Comparison of ENCODE assay signal across 14 mouse cellular contexts in the genomic region with DNA sequence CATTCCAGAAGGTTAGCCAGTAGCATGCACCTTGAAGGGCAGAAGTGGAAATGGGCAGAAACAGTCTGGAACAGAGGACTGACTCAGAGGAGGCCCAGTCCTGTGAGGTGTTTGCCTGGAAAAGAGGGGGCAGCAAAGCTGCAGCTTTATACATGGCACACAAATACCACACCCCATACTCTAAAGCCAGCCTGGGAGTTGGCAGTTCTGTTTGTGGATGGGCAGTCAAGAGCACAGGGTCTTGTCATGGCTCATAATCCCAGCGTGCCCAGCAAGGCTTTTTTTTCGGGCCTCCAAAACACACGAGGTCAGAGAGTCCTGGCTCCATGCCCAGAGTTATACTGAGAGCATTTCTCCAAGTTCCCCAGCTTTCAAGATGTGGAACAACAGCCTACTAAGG.
DNase-seq lines count a peak whose midpoint lies in the region; ATAC-seq lines count a peak whose summit lies in the region.
"Had no signal": no experiment of that assay in that cellular context is flagged by ENCODE, and none has a peak within 500 bp of the region (broad histone marks: within the 10 kb centered on the region; RNA-seq: fewer than 3 reads in every experiment).

No protein-coding gene starts in this region.

- ATAC-seq in heart, embryonic 15.5 days (replicated peaks; ENCODE audit: insufficient number of reproducible peaks, insufficient read depth, low FRiP score, low read depth) = no peak
- peak; percentile 29; the same call in 1 of the 2 replicates for ATAC-seq in kidney, embryonic 16.5 days (ENCODE audit: low FRiP score, low TSS enrichment)
- ATAC-seq in midbrain, embryonic 15.5 days (replicated peaks) = no peak

- whole genome bisulfite sequencing in heart, embryonic 15.5 days = 14% methylated on average over 3 of the region's 3 CpGs
- WGBS in kidney, embryonic 16.5 days = 30% methylated on average over 3 of the region's 3 CpGs
- WGBS in midbrain, embryonic 15.5 days = 39% methylated on average over 3 of the region's 3 CpGs

- intact Hi-C loops in heart, postnatal 36 days (cut with DNase I) = no loop called here

- no peak for DNase-seq in heart, postnatal 36 days
- DNase-seq in 3T3-L1 (ENCODE audit: low read depth, low spot score) = peak; percentile 55
- peak; percentile 54 for DNase-seq in adrenal gland, postnatal 10 days
- no peak for DNase-seq in spleen, postnatal 36 days (ENCODE audit: low spot score in 2 of 2)
- no peak for DNase-seq in cerebellum, postnatal 36 days
- DNase-seq: cerebellum, adult 8-10 months had no signal

- H3K4me3 ChIP-seq in heart, embryonic 15.5 days = no peak overlapping the region
- no peak overlapping the region for H3K4me3 ChIP-seq in kidney, embryonic 16.5 days (ENCODE audit: low read length)
- H3K4me3 ChIP-seq in midbrain, embryonic 15.5 days = no peak overlapping the region
- H3K4me3 ChIP-seq: embryonic facial prominence, embryonic 13.5 days; heart, adult 2 months; intestine, embryonic 15.5 days; lung, embryonic 15.5 days had no signal

- no peaks in the 10 kb centered on the region for H3K9me3 ChIP-seq in heart, embryonic 15.5 days (replicated peaks)
- no peaks in the 10 kb centered on the region for H3K9me3 ChIP-seq in kidney, embryonic 16.5 days (ENCODE audit: low read length)
- no peaks in the 10 kb centered on the region for H3K9me3 ChIP-seq in midbrain, embryonic 15.5 days
- H3K9me3 ChIP-seq: embryonic facial prominence, embryonic 13.5 days; intestine, embryonic 15.5 days; lung, embryonic 15.5 days had no signal

- H3K36me3 ChIP-seq in heart, embryonic 15.5 days = no peaks in the 10 kb centered on the region
- no peaks in the 10 kb centered on the region for H3K36me3 ChIP-seq in kidney, embryonic 16.5 days (ENCODE audit: insufficient read depth, low read length)
- H3K36me3 ChIP-seq in midbrain, embryonic 15.5 days (replicated peaks) = no peaks in the 10 kb centered on the region
- H3K36me3 ChIP-seq: embryonic facial prominence, embryonic 13.5 days; intestine, embryonic 15.5 days; lung, embryonic 15.5 days had no signal

- H3K27me3 ChIP-seq in heart, embryonic 15.5 days = no peaks in the 10 kb centered on the region
- peaks cover 16% of the 10 kb centered on the region; the same call in 1 of the 2 replicates for H3K27me3 ChIP-seq in kidney, embryonic 16.5 days (ENCODE audit: insufficient read depth, low read length)
- peaks cover 10% of the 10 kb centered on the region; the same call in 1 of the 2 replicates for H3K27me3 ChIP-seq in midbrain, embryonic 15.5 days (replicated peaks)
- H3K27me3 ChIP-seq: CH12.LX had no signal

- no peak overlapping the region for H3K9ac ChIP-seq in heart, embryonic 15.5 days
- no peak overlapping the region for H3K9ac ChIP-seq in kidney, embryonic 16.5 days (replicated peaks; ENCODE audit: low read length)
- H3K9ac ChIP-seq in midbrain, embryonic 15.5 days = no peak overlapping the region
- H3K9ac ChIP-seq: embryonic facial prominence, embryonic 13.5 days; intestine, embryonic 15.5 days; lung, embryonic 15.5 days had no signal

- peaks cover 52% of the 10 kb centered on the region for H3K4me1 ChIP-seq in heart, embryonic 15.5 days (replicated peaks)
- H3K4me1 ChIP-seq in kidney, embryonic 16.5 days (ENCODE audit: insufficient read depth, low read length) = peaks cover 30% of the 10 kb centered on the region; the same call in 1 of the 2 replicates
- peaks cover 10% of the 10 kb centered on the region; the same call in 1 of the 2 replicates for H3K4me1 ChIP-seq in midbrain, embryonic 15.5 days
- H3K4me1 ChIP-seq: intestine, embryonic 15.5 days had no signal

- peak overlapping the region; percentile 64 for H3K27ac ChIP-seq in heart, embryonic 15.5 days
- H3K27ac ChIP-seq in kidney, embryonic 16.5 days (ENCODE audit: low read length) = peak overlapping the region; percentile 53; the same call in 1 of the 2 replicates
- no peak overlapping the region for H3K27ac ChIP-seq in midbrain, embryonic 15.5 days
- H3K27ac ChIP-seq: embryonic facial prominence, embryonic 13.5 days; heart, adult 2 months; intestine, embryonic 15.5 days; lung, embryonic 15.5 days had no signal

- no peak overlapping the region for H3K4me2 ChIP-seq in heart, embryonic 15.5 days
- H3K4me2 ChIP-seq in kidney, embryonic 16.5 days (replicated peaks; ENCODE audit: low read depth, low read length) = no peak overlapping the region
- no peak overlapping the region for H3K4me2 ChIP-seq in midbrain, embryonic 15.5 days
- H3K4me2 ChIP-seq: embryonic facial prominence, embryonic 13.5 days; intestine, embryonic 15.5 days; lung, embryonic 15.5 days had no signal

Comparison
In these comparisons a context has a peak if more than half of its experiments do, and no peak if none do; other contexts are left out.
1. DNase-seq: peak in 3T3-L1 (single experiment) and adrenal gland, postnatal 10 days (single experiment); none in heart, postnatal 36 days (0 of 2), spleen, postnatal 36 days (0 of 2) and cerebellum, postnatal 36 days (0 of 2).